Mouse (Mus musculus) testis, adult 2 months (tissue): Measurements from ENCODE around the gene Relb.

Source experiments
- CTCF ChIP-seq: fragments of 200-500 bp; IDR thresholded peaks from 2 replicates; pipeline ENCODE4 v1.5.1; 2012; ENCODE audit warnings: low read depth, mild to moderate bottlenecking, inconsistent platforms, low read length, moderate library complexity; ENCODE audit not compliant: control insufficient read depth, insufficient read depth, insufficient replicate concordance
- POLR2A ChIP-seq: fragments of 200-500 bp; IDR thresholded peaks from 2 replicates; pipeline ENCODE4 v1.6.1; 2012; ENCODE audit warnings: low read depth, mild to moderate bottlenecking, inconsistent platforms, low read length, moderate library complexity; ENCODE audit not compliant: control insufficient read depth

DNA sequence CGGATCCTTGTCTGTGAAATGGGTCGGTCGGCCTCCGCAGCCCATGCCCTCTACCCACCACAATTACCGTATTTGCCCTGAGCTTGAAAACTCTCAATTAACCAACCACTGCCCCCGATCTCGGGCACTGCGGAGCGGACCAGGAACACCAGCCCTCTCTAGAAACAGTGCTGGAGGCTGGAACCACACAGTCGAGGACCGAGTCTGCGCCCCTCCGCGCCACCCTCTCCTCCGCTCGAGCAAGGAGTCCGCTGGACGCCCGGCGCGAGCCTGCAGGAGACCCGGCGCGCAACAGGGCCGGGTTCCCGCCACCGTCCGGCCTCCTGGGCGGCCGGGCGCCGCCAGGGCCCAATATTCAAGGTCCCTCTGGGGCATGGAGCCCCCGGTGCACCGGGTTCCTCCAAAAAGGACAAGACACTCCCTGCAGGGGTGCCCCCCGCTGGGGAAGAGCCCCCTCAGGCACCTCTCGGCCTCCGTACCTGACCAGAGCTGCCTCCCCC is 35.3 kb upstream of the Relb start:
- TF ChIP-seq POLR2A = no peak
- no peak for TF ChIP-seq CTCF
